Mouse (Mus musculus): Measurements from ENCODE around the gene Izumo4.

DNA sequence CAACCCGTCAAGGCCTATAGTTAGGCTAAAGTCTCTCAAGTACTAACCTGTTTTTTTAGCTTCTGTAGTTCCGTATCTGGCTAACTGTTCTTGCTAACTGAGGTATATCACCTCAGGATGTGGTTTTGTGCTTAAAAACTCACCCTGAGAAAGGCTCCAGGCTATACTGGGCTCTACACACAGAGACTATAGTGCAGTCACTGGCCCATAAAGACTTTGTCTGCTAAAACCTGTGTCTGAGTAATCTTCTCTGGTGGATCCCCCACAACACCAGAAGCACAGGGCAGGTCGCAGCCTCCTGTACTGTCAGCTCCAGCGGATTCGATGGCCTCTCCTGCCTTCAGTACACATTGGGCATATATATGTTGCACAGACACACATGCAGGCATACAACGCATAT is 20.0 kb upstream of the Izumo4 start:
- TF ChIP-seq CTCF (IDR thresholded peaks at IDR 0.05; ENCODE audit: low read depth, low read length) (no peak), POLR2A (IDR thresholded peaks at IDR 0.05; ENCODE audit: extremely low read depth, insufficient read depth, low read length) (no peak)

Measured in liver, adult 2 months (tissue).